Mouse (Mus musculus) megakaryocyte, embryonic 14.5 days (primary cell): ENCODE measurements around the gene Cd164l2.

Source experiments
- FLI1 ChIP-seq: IDR thresholded peaks from 2 replicates; pipeline ENCODE4 v1.6.1; 2012; ENCODE audit warnings: low read length, inconsistent platforms, mixed read lengths
- GATA1 ChIP-seq: IDR thresholded peaks from 3 replicates; pipeline ENCODE4 v1.6.1; 2012; ENCODE audit warnings: mixed read lengths, low read length, inconsistent platforms, borderline replicate concordance

- TF ChIP-seq GATA1 (no peak), FLI1 (no peak)
Observed at GRCm38 (mm10) chr4:133268931-133269330, 57.0 kb downstream of the Cd164l2 start.
